ENCODE assay signal across 26 mouse cellular contexts in genomic region chr1:157575316-157575715, GRCm38 (mm10).
DNase-seq lines count a peak whose midpoint lies in the region; ATAC-seq and TF ChIP-seq lines count a peak whose summit lies in the region.
"Had no signal": no experiment of that assay in that cellular context is flagged by ENCODE, and none has a peak within 500 bp of the region (broad histone marks: within the 10 kb centered on the region; RNA-seq: fewer than 3 reads in every experiment).

No protein-coding gene starts in this region.

- DNase-seq in embryonic facial prominence, embryonic 11.5 days (ENCODE audit: low spot score): peak; percentile 61
- DNase-seq in embryonic facial prominence, embryonic 10.5 days (ENCODE audit: low spot score): no peak
- DNase-seq in CH12.LX (ENCODE audit: extremely low read depth) (peak; percentile 24), adipocyte (ENCODE audit: low spot score) (peak; percentile 6)
- peak; percentile 30 for DNase-seq in hindlimb bud, embryonic 11.5 days (ENCODE audit: extremely low spot score, low read depth, low spot score)
- DNase-seq in midbrain, postnatal 0 days (ENCODE audit: low spot score): no peak
- DNase-seq in left cerebral cortex, adult 18-20 months (ENCODE audit: low spot score in 2 of 2): no peak
- DNase-seq: adrenal gland, postnatal 25 days; cerebellum, adult 9-10 months; gastrocnemius, postnatal 14 days; heart, adult 18-20 months; heart, postnatal 10 days; kidney, adult 8-10 months; liver, postnatal 0 days; lung, postnatal 14 days; right cerebral cortex, adult 18-20 months; thymus, postnatal 25 days had no signal

- 88% methylated on average over 3 of the region's 3 CpGs for WGBS in embryonic facial prominence, embryonic 11.5 days
- 85% methylated on average over 3 of the region's 3 CpGs for WGBS in embryonic facial prominence, embryonic 10.5 days
- 78% methylated on average over 3 of the region's 3 CpGs for WGBS in midbrain, postnatal 0 days
- 84% methylated on average over 3 of the region's 3 CpGs for WGBS in midbrain, embryonic 15.5 days

- no peak for TF ChIP-seq RAD21 in CH12.LX (IDR thresholded peaks at IDR 0.05; ENCODE audit: low read depth, low read length)

- TF ChIP-seq POLR2A in CH12.LX (IDR thresholded peaks at IDR 0.05; ENCODE audit: low read depth, low read length): no peak

- in situ Hi-C loops in CH12.LX (cut with MboI; ENCODE audit: low pct_ligation_motif_present, low pct_unique_long_range_greater_than_20kb, low sequenced_read_pairs): no loop called here

- H3K79me2 ChIP-seq in CH12.LX (replicated peaks; ENCODE audit: control insufficient read depth, extremely low read depth, insufficient read depth, poor library complexity, severe bottlenecking): no peaks in the 10 kb centered on the region

- H3K27ac ChIP-seq in embryonic facial prominence, embryonic 11.5 days (replicated peaks; ENCODE audit: low read depth, low read length): no peak overlapping the region
- no peak overlapping the region for H3K27ac ChIP-seq in embryonic facial prominence, embryonic 10.5 days (replicated peaks)
- H3K27ac ChIP-seq in CH12.LX (ENCODE audit: insufficient read depth, low read depth): no peak overlapping the region
- H3K27ac ChIP-seq in midbrain, postnatal 0 days (ENCODE audit: low read depth, low read length): no peak overlapping the region
- H3K27ac ChIP-seq in midbrain, embryonic 15.5 days: no peak overlapping the region
- H3K27ac ChIP-seq: hindbrain, embryonic 12.5 days; midbrain, embryonic 12.5 days; neural tube, embryonic 13.5 days; stomach, embryonic 15.5 days had no signal

- TF ChIP-seq CTCF in CH12.LX (conservative IDR thresholded peaks at IDR 0.05 in 1 of 2, IDR thresholded peaks at IDR 0.05 in 1 of 2; ENCODE audit: low read depth in 2 of 2, low read length in 2 of 2): no peak
- no peak for TF ChIP-seq CTCF in midbrain, postnatal 0 days (IDR thresholded peaks at IDR 0.05)

- H3K4me1 ChIP-seq in embryonic facial prominence, embryonic 11.5 days (ENCODE audit: control insufficient read depth, insufficient read depth, low read length): no peaks in the 10 kb centered on the region
- H3K4me1 ChIP-seq in embryonic facial prominence, embryonic 10.5 days: no peaks in the 10 kb centered on the region
- peaks cover 0 to 2% of the 10 kb centered on the region in 2 experiments; a peak in 1 of 4 replicates for H3K4me1 ChIP-seq in CH12.LX (ENCODE audit: control insufficient read depth in 1 of 2, insufficient read depth in 2 of 2)
- no peaks in the 10 kb centered on the region for H3K4me1 ChIP-seq in midbrain, postnatal 0 days (ENCODE audit: insufficient read depth, low read length)
- H3K4me1 ChIP-seq in midbrain, embryonic 15.5 days: no peaks in the 10 kb centered on the region
- H3K4me1 ChIP-seq: heart, embryonic 12.5 days; hindbrain, embryonic 12.5 days; midbrain, embryonic 12.5 days; stomach, embryonic 15.5 days had no signal

- H3K9ac ChIP-seq in embryonic facial prominence, embryonic 11.5 days (replicated peaks; ENCODE audit: low read length): no peak overlapping the region
- no peak overlapping the region for H3K9ac ChIP-seq in CH12.LX (ENCODE audit: insufficient read depth, low read depth)
- no peak overlapping the region for H3K9ac ChIP-seq in midbrain, postnatal 0 days (replicated peaks; ENCODE audit: low read length, poor library complexity, severe bottlenecking)
- no peak overlapping the region for H3K9ac ChIP-seq in midbrain, embryonic 15.5 days
- H3K9ac ChIP-seq: heart, embryonic 12.5 days; hindbrain, embryonic 12.5 days; liver, postnatal 0 days; midbrain, embryonic 12.5 days; neural tube, embryonic 13.5 days; stomach, embryonic 15.5 days had no signal

- no peaks in the 10 kb centered on the region for H3K27me3 ChIP-seq in embryonic facial prominence, embryonic 11.5 days (ENCODE audit: control insufficient read depth, insufficient read depth, low read length)
- no peaks in the 10 kb centered on the region for H3K27me3 ChIP-seq in embryonic facial prominence, embryonic 10.5 days (replicated peaks; ENCODE audit: low read depth, poor library complexity, severe bottlenecking)
- no peaks in the 10 kb centered on the region for H3K27me3 ChIP-seq in CH12.LX (replicated peaks)
- no peaks in the 10 kb centered on the region for H3K27me3 ChIP-seq in midbrain, postnatal 0 days (ENCODE audit: insufficient read depth, low read length)
- H3K27me3 ChIP-seq in midbrain, embryonic 15.5 days (replicated peaks): no peaks in the 10 kb centered on the region
- H3K27me3 ChIP-seq: heart, embryonic 12.5 days; hindbrain, embryonic 12.5 days; midbrain, embryonic 12.5 days; neural tube, embryonic 13.5 days; stomach, embryonic 15.5 days had no signal

- TF ChIP-seq EP300 in CH12.LX (IDR thresholded peaks at IDR 0.05; ENCODE audit: low read length): no peak

- ATAC-seq in embryonic facial prominence, embryonic 11.5 days (replicated peaks; ENCODE audit: insufficient number of reproducible peaks, low FRiP score, low TSS enrichment, low read depth): no peak
- ATAC-seq in midbrain, postnatal 0 days (ENCODE audit: low FRiP score): no peak
- no peak for ATAC-seq in midbrain, embryonic 15.5 days (replicated peaks)
- ATAC-seq: CD4-positive, CD25-positive, alpha-beta regulatory T cell, adult 4 months; forebrain, embryonic 16.5 days; inflammation-experienced regulatory T-cells, adult 6 months; liver, postnatal 0 days had no signal

- dilution Hi-C loops in CH12.LX (cut with MboI; ENCODE audit: extremely low pct_ligation_motif_present, extremely low pct_unique_long_range_greater_than_20kb, low sequenced_read_pairs): no loop called here

- H3K9me3 ChIP-seq in embryonic facial prominence, embryonic 11.5 days (replicated peaks; ENCODE audit: control insufficient read depth, low read length): no peaks in the 10 kb centered on the region
- no peaks in the 10 kb centered on the region for H3K9me3 ChIP-seq in embryonic facial prominence, embryonic 10.5 days
- no peaks in the 10 kb centered on the region for H3K9me3 ChIP-seq in CH12.LX (replicated peaks; ENCODE audit: low read length)
- H3K9me3 ChIP-seq in midbrain, postnatal 0 days (ENCODE audit: low read length): no peaks in the 10 kb centered on the region
- no peaks in the 10 kb centered on the region for H3K9me3 ChIP-seq in midbrain, embryonic 15.5 days
- H3K9me3 ChIP-seq: heart, embryonic 12.5 days; hindbrain, embryonic 12.5 days; midbrain, embryonic 12.5 days; neural tube, embryonic 13.5 days; stomach, embryonic 15.5 days had no signal

- no peaks in the 10 kb centered on the region for H3K36me3 ChIP-seq in embryonic facial prominence, embryonic 11.5 days (replicated peaks; ENCODE audit: control insufficient read depth, insufficient read depth, low read depth, low read length)
- H3K36me3 ChIP-seq in embryonic facial prominence, embryonic 10.5 days (replicated peaks): no peaks in the 10 kb centered on the region
- H3K36me3 ChIP-seq in CH12.LX (replicated peaks in 1 of 2; ENCODE audit: control insufficient read depth in 1 of 2, insufficient read depth in 1 of 2, low read length in 1 of 2): no peaks in the 10 kb centered on the region
- no peaks in the 10 kb centered on the region for H3K36me3 ChIP-seq in midbrain, postnatal 0 days (ENCODE audit: insufficient read depth, low read length)
- H3K36me3 ChIP-seq in midbrain, embryonic 15.5 days (replicated peaks): no peaks in the 10 kb centered on the region
- H3K36me3 ChIP-seq: heart, embryonic 12.5 days; hindbrain, embryonic 12.5 days; midbrain, embryonic 12.5 days; neural tube, embryonic 13.5 days; stomach, embryonic 15.5 days had no signal

- no peak overlapping the region for H3K4me3 ChIP-seq in embryonic facial prominence, embryonic 11.5 days (ENCODE audit: low read depth, low read length)
- H3K4me3 ChIP-seq in embryonic facial prominence, embryonic 10.5 days: no peak overlapping the region
- no peak overlapping the region for H3K4me3 ChIP-seq in CH12.LX (replicated peaks in 1 of 3; ENCODE audit: low read depth in 2 of 3, low read length in 2 of 3, poor library complexity in 1 of 3)
- no peak overlapping the region for H3K4me3 ChIP-seq in midbrain, postnatal 0 days (ENCODE audit: low read depth, low read length)
- no peak overlapping the region for H3K4me3 ChIP-seq in midbrain, embryonic 15.5 days
- H3K4me3 ChIP-seq: heart, embryonic 12.5 days; hindbrain, embryonic 12.5 days; midbrain, embryonic 12.5 days; neural tube, embryonic 13.5 days; stomach, embryonic 15.5 days had no signal

- no peak overlapping the region for H3K4me2 ChIP-seq in embryonic facial prominence, embryonic 11.5 days (ENCODE audit: low read depth, low read length)
- no peak overlapping the region for H3K4me2 ChIP-seq in CH12.LX (ENCODE audit: insufficient read depth, low read depth, poor library complexity, severe bottlenecking)
- no peak overlapping the region for H3K4me2 ChIP-seq in midbrain, postnatal 0 days (ENCODE audit: low read depth, low read length, poor library complexity, severe bottlenecking)
- H3K4me2 ChIP-seq in midbrain, embryonic 15.5 days: no peak overlapping the region
- H3K4me2 ChIP-seq: heart, embryonic 12.5 days; hindbrain, embryonic 12.5 days; midbrain, embryonic 12.5 days; neural tube, embryonic 13.5 days; stomach, embryonic 15.5 days had no signal

TF ChIP-seq in CH12.LX, 34 proteins besides CTCF, POLR2A, EP300 and RAD21:
- no peak for TF ChIP-seq ELF1 (IDR thresholded peaks at IDR 0.05; ENCODE audit: low read depth, low read length)
- no peak for TF ChIP-seq JUND (conservative IDR thresholded peaks at IDR 0.05; ENCODE audit: low read depth, low read length)
- no peak for TF ChIP-seq BHLHE40 (IDR thresholded peaks at IDR 0.05; ENCODE audit: low read depth, low read length)
- no peak for TF ChIP-seq MYC (IDR thresholded peaks at IDR 0.05; ENCODE audit: low read depth, low read length)
- TF ChIP-seq MAX (IDR thresholded peaks at IDR 0.05; ENCODE audit: low read length): no peak
- TF ChIP-seq MEF2A (IDR thresholded peaks at IDR 0.05; ENCODE audit: borderline replicate concordance, low read depth, low read length): no peak
- no peak for TF ChIP-seq USF1 (IDR thresholded peaks at IDR 0.05; ENCODE audit: low read depth, low read length)
- no peak for TF ChIP-seq ZC3H11A (IDR thresholded peaks at IDR 0.05; ENCODE audit: low read depth, low read length)
- no peak for TF ChIP-seq MXI1 (IDR thresholded peaks at IDR 0.05; ENCODE audit: low read depth, low read length)
- no peak for TF ChIP-seq NELFE (IDR thresholded peaks at IDR 0.05; ENCODE audit: low read depth, low read length)
- no peak for TF ChIP-seq MAFK (IDR thresholded peaks at IDR 0.05; ENCODE audit: insufficient replicate concordance, low read length)
- TF ChIP-seq ZKSCAN1 (IDR thresholded peaks at IDR 0.05; ENCODE audit: borderline replicate concordance, low read depth, low read length): no peak
- TF ChIP-seq ZMIZ1 (IDR thresholded peaks at IDR 0.05; ENCODE audit: low read depth, low read length): no peak

Comparison
In these comparisons a context has a peak if more than half of its experiments do, and no peak if none do; other contexts are left out.
1. DNase-seq: peak in embryonic facial prominence, embryonic 11.5 days (single experiment), CH12.LX (single experiment), adipocyte (single experiment) and hindlimb bud, embryonic 11.5 days (single experiment); none in embryonic facial prominence, embryonic 10.5 days (single experiment), midbrain, postnatal 0 days (single experiment) and left cerebral cortex, adult 18-20 months (0 of 2).